Mouse (Mus musculus) bone marrow, adult 2 months (tissue): ENCODE results near the gene Lamtor4. TPM values are rescaled to one million over a fixed set of nuclear protein-coding genes. Genes with fewer than 3 reads are reported as not detected.
A peak's percentile ranks its signal among the peaks of the same experiment; 100 is the strongest.

Experiments
- H3K27ac ChIP-seq: fragments of 200-500 bp; 2 replicates; pipeline ENCODE4 v1.5.1; 2012; ENCODE audit warnings: low read depth, mild to moderate bottlenecking, control low read depth, inconsistent platforms, low read length; ENCODE audit not compliant: control insufficient read depth, poor library complexity, insufficient read depth
- H3K4me1 ChIP-seq: fragments of 200-500 bp; 2 replicates; pipeline ENCODE4 v1.6.1; 2011; ENCODE audit warnings: low read length; ENCODE audit not compliant: control insufficient read depth, insufficient read depth
- H3K4me3 ChIP-seq: fragments of 200-500 bp; replicated peaks from 2 replicates; pipeline ENCODE3; 2011; ENCODE audit warnings: mild to moderate bottlenecking, low read depth, low read length, control low read depth; ENCODE audit not compliant: control insufficient read depth
- CTCF ChIP-seq: fragments of 200-500 bp; IDR thresholded peaks from 2 replicates; pipeline ENCODE4 v1.5.1; 2011; ENCODE audit warnings: low read length, control low read depth; ENCODE audit not compliant: control insufficient read depth, insufficient read depth
- POLR2A ChIP-seq: fragments of 200-500 bp; IDR thresholded peaks from 2 replicates; pipeline ENCODE4 v1.6.1; 2011; ENCODE audit warnings: low read depth, mild to moderate bottlenecking, control low read depth, low read length, borderline replicate concordance; ENCODE audit not compliant: control insufficient read depth
- WGBS: fragments of 180-500 bp; shearing (Covaris S2); methylation state at CpG from one replicate; pipeline ENCODE4 v1.1.7; 2018; 5-methylcytosine and 5-hydroxymethylcytosine counted together
- polyA plus RNA-seq: library from polyadenylated mRNA; stranded (reverse); fragments of >200 nt; gene quantifications from 2 replicates; pipeline ENCODE4 v1.2.4, GENCODE M21; 2011; ENCODE audit warnings: low replicate concordance; ENCODE audit not compliant: missing spikeins, insufficient read depth, insufficient read length

Lamtor4 gene
- polyA plus RNA-seq, 1 experiment: 167 TPM

DNA sequence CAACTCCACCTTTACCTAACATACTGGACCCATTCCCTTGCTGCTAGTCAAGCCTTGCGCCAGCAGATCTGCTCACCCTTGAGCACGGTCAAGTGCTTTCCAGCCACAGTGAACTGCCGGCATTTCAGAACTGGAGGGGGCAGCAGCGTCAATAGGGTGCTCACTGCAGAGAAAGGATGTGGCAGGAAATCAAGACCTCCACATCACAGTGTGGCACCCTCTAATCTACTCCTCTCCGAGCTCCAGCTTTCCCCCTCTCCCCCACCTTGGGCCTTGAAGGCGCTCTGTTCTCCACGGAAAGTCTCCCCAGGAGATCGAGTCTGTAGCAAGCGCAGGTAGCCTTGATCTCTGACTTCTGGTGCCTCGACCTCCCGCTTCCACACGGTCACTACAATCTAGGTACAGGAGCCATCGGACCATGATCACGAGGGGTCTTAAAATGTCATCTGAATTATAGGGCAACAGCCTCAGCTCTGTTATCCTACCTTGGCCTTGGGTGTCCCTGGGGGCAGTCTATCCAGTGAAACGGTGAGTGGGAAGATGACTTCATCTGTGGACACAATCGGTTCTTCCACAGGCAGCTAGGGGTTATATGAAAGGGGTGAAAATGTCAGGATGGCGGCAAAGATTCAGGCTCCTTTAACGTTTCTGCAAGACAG is 7.4 kb downstream of the Lamtor4 start:
- 21% methylated on average over 18 of the region's 18 CpGs for WGBS
- peak overlapping the region; percentile 97 for H3K27ac ChIP-seq
- H3K4me1 ChIP-seq: peaks cover 7% of the 10 kb centered on the region
- peak overlapping the region; percentile 87 for H3K4me3 ChIP-seq
- no peak for TF ChIP-seq CTCF
- no peak for TF ChIP-seq POLR2A

DNA sequence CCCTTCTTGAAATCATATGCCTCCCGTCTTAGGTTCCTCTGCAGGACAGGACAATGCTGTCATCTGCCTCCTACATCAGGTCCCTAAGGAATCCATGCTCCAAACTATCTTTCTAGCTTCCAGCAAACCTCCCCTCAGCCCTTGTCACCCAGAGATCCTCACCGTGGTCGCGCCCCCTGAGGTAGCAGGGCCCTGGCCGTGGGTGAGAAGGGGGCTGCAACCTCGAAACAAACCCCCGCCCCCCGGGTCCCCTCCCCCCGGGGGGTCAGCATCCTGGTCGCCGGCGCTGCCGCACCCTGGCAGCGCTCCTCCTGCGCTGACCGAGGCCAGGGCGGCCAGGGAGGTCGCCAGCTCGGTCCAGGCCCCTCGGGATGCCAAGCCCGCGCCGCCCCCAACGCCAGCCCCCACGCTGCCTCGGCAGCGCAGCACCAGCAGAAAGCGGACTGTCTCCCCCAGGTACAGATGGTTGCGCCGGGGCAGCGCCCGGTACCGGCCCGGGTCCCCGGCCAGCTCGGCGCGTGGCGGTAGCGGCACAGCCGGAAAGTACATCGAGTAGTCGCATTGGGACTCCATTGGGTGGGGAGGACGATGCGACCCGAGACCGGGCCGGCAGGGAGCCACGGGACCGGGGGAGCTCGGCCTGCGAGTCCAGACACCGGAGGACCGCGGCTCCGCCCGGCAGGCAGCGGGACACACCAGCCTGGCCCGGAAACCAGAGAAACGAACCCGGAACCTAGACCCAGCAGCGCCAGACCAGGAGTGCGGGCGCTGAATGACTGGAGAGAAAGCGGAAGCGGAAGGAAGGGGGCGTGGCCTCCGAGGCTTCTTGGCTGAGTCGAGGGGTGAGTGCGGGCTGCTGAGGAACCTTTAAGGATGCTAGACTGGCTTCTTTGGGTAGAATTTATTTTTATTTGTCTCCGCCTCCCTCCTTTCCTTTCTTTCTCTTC is 8.3 kb downstream of the Lamtor4 start, which contains the start of gene BC037034:
Gene BC037034 (minus strand): TSS at position 774 of the 947 bp plus-strand sequence.
- peaks cover 7% of the 10 kb centered on the region for H3K4me1 ChIP-seq
- TF ChIP-seq POLR2A (peak; percentile 92; the same call in 1 of the 2 replicates), CTCF (no peak)
- H3K27ac ChIP-seq: peak within 1 kb of the TSS; percentile 97
- peak within 1 kb of the TSS; percentile 87 for H3K4me3 ChIP-seq
- WGBS: under 1% methylated on average over 71 of the region's 71 CpGs

GRCm38 (mm10) chr5:138264207-138264578 is 8.9 kb downstream of the Lamtor4 start:
- 5% methylated on average over 6 of the region's 6 CpGs for WGBS
- peak overlapping the region; percentile 70 for H3K27ac ChIP-seq
- H3K4me1 ChIP-seq: peaks cover 7% of the 10 kb centered on the region
- H3K4me3 ChIP-seq: peak overlapping the region; percentile 87
- no peak for TF ChIP-seq POLR2A
- TF ChIP-seq CTCF: no peak

GRCm38 (mm10) chr5:138265712-138266111 is 10.4 kb downstream of the Lamtor4 start:
- TF ChIP-seq CTCF (no peak), POLR2A (no peak)
- 96% methylated on average over 4 of the region's 4 CpGs for WGBS
- H3K27ac ChIP-seq: no peak overlapping the region
- H3K4me3 ChIP-seq: no peak overlapping the region
- H3K4me1 ChIP-seq: peaks cover 7% of the 10 kb centered on the region

DNA sequence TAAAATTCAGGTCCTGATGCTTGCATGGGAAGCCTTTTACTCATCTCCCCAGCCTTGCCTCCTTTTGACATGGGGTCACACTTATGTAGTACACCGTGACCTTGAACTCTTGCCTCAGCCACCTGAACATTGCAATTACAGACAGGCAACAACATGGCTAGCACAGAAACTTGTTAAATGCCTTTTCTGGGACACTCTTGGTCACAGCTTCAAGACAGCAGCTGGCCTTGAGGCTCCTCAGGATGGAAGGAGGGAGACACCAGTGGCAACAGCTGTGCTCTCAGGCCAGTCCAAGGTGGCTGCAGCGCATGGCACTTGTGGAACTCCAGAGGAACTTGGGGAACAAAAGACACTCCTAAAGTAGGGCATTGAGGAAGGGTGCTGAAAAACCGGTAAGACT is 11.8 kb downstream of the Lamtor4 start:
- H3K4me3 ChIP-seq: no peak overlapping the region
- no peak for TF ChIP-seq CTCF
- no peak for TF ChIP-seq POLR2A
- peaks cover 2% of the 10 kb centered on the region; the same call in 1 of the 2 replicates for H3K4me1 ChIP-seq
- H3K27ac ChIP-seq: no peak overlapping the region
- 86% methylated on average over 3 of the region's 3 CpGs for WGBS

- Histone ChIP-seq H3K27ac (no peak overlapping the region), H3K4me1 (peaks cover 2% of the 10 kb centered on the region; the same call in 1 of the 2 replicates), H3K4me3 (no peak overlapping the region)
- 65% methylated on average over 4 of the region's 4 CpGs for WGBS
- TF ChIP-seq CTCF: no peak
- TF ChIP-seq POLR2A: no peak
Measured at GRCm38 (mm10) chr5:138268980-138269379, 13.7 kb downstream of the Lamtor4 start.

- Histone ChIP-seq H3K4me3 (no peak overlapping the region), H3K4me1 (peaks cover 2% of the 10 kb centered on the region; the same call in 1 of the 2 replicates), H3K27ac (no peak overlapping the region)
- TF ChIP-seq CTCF (no peak), POLR2A (no peak)
- WGBS: 57% methylated on average over 3 of the region's 3 CpGs
Measured at GRCm38 (mm10) chr5:138271232-138271631, 15.9 kb downstream of the Lamtor4 start.

DNA sequence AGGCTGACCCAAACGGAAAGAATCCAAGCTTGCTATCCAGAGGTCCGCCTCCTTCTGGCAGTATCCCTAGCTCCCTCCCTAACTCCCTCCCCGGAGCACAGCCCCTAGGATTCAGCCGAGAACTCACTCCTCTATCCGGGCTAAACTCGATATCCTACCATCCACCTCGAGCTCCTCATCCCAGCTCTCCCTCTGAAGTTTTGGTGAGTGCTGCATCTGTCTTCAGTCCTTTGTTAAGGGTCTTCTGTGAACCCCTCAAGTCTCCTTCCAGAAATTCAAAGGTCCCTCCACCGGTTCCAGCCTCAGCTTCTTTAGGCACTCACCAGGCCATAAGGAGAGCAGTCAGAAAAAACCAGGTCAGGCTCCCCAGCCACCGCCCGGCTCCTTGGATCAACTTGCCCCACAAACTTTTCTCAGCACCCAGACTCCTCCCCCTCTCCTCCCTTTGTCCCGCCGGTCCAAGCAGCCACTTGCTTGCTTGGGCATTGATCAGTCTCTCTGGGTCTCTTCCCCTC is 17.2 kb downstream of the Lamtor4 start, which contains the start of gene Gal3st4:
Gene Gal3st4 (minus strand): TSS at position 432 of the 515 bp plus-strand sequence.
- WGBS: 49% methylated on average over 12 of the region's 12 CpGs
- Histone ChIP-seq H3K4me3 (no peak within 1 kb of the TSS), H3K27ac (no peak within 1 kb of the TSS), H3K4me1 (peaks cover 2% of the 10 kb centered on the region; the same call in 1 of the 2 replicates)
- no peak for TF ChIP-seq POLR2A
- TF ChIP-seq CTCF: no peak
